Mouse (Mus musculus) stomach, postnatal 0 days (tissue): ENCODE results near the gene Chd4.

Experiments
- CTCF ChIP-seq: IDR thresholded peaks from 2 replicates; pipeline ENCODE4 v1.5.1; 2016; ENCODE audit warnings: antibody characterized with exemption, low read depth, mild to moderate bottlenecking, moderate library complexity
- EP300 ChIP-seq: optimal IDR thresholded peaks from 2 replicates; pipeline ENCODE3; 2016; ENCODE audit warnings: antibody characterized with exemption

DNA sequence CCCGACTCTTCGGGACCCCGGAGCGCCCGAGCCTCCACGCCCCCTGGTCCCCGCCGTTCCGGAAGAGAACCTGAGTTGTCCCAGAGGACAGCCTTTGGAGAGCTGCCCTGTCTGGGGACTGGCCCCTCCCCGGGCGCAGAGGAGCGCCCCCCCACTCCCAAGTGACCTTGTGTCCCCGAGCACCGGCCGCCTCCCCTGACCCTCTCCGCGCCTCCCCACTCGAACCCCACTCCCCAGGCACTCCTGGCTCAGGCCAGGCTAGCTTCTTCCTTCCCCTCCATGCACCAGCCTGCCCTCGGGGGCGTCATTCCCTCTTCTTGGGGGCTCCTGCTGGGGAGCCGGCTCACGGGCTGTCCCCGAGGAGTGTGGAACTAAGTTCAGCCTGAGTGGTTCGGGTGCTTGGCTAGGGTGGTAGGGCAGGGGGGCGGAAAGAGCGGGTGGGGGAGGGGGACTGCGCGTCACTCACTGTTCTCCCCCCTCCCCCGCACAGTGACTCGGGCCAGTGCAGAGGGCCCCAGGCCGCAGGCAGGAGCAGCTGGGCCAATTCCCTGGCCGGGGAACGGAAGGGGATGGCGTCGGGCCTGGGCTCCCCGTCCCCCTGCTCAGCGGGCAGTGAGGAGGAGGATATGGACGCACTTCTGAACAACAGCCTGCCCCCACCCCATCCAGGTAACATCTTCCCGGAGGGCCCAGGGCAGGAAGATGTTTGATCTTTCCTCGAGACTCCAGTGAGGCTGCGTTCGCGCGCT lies 990 bp downstream of the Chd4 start:
- no peak for TF ChIP-seq CTCF
- TF ChIP-seq EP300, result no peak
